Mouse (Mus musculus): Measurements from ENCODE around the gene Pkm. TPM values are rescaled to one million over a fixed set of nuclear protein-coding genes. Genes with fewer than 3 reads are reported as not detected.

Gene Pkm
- total RNA-seq (2023), result 1,000 to 10,000 TPM; 1,107 to 1,126 TPM

DNA sequence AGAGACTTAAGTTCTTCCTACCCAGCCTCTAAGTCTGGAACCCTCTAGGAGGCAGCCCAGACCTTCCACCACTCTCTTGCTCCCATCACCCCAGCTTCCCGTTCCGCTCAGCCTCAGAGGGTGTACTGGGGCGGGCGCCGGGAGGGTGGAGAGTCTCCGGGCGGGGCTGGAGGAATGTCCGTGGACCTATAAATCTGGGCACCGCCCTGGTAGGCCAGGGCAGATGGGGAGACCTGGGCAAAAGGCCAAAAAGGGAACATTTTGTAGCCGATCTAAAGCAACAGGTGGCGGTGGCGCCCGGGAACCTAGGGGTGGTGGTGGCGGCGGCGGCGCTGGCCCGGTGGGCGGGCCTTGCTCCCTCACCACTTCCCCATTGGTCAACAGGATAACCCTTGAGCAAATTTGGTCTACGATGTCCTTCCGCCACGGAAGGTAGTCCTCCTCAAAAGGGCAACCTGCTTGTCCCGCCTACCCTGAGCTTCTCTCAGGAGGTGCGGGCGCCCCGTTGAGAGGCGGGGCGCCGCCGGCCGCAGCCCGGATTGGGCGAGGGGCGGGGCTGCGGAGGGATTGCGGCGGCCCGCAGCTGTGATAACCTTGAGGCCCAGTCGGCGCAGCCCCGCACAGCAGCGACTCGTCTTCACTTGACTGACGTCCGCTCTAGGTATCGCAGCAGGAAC lies at the start of gene Pkm:
TSS of gene Pkm (plus strand) at position 411 of the 677 bp plus-strand sequence.

DNA sequence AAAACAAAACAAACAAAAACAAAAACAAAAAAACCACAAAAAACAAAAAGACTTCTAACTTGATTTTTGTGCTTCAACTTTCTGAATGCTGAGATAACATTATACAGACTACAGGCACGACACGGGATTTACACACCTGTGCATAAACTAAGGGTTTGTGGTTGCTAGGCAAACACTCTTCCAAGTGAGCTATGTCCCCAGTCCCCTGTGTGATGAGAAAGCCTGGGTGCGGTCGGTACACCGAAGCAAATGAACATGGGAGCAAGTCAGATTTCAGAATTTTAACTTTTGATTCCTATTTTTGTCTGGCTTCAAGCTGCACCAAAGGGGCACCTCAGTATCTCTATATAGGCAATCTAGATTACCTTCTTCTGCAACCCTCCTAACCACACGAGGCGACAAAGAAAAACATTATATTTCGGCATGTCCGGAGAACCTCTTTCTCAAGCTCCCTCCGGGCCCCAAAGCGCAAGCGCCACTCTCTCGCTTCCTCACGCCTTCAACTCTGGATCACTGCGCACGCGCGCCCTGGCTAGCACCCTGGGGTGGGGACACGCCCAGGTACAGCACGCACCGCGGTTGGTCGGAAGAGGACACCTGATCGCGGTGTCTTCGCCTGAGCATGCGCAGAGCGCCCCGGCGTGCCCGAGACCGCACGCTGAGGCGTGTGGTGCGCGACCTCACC lies 39.4 kb upstream of the Pkm start, which contains the start of gene Parp6:
TSS of gene Parp6 (plus strand) at position 663 of the 685 bp plus-strand sequence.

DNA sequence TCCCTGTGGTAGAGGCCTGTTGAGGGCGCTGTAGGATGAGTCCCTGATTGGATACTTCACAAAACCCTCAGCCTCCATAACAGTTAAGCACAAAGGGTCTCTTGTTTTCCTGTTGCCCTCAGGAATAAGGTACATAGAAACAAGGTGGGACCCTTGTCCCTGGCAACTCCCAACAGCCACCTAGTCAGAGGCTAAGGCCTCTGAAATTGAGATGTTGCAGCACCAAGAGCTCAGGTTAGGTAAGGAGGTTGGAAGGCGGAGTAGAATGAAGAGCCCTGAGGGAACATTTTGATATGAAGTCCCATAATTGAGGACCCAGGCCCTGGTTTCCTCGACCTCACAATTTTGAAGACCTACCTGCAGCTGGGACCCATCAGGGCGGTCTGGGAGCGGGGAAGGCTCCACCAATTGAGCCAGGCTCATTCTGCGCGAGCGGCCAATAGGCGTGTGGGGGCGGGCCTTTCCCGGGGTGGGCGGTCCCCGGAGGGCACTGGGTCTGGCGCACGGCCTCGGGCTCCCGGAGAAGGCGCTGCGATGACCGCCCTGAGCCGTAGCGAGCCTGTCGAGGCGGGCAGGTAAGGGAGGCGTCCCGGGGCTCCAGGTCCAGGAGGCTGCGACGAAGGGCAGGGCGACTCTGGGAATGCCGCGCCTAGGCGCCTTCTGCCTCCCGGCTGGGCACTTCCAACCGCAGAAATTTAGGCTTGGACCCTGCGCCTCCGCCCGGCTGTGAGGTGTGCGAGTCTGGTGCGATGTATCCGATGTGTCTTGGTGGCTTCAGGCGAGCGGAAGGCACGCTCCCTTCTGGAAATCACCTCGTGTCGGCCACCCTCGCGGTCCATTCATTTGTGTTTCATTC lies 23.7 kb downstream of the Pkm start, which contains the start of gene Gramd2:
TSS of gene Gramd2 (plus strand) at position 467 of the 856 bp plus-strand sequence.

Other genes with a start within 250 kb of the Pkm start
- gene Arih1, start 169.8 kb upstream of the Pkm start, total RNA-seq (2023), result 100 to 1,000 TPM; 122 to 133 TPM
- 100 to 1,000 TPM; 136 to 157 TPM for gene Hexa, start 116.8 kb upstream of the Pkm start, total RNA-seq (2023)
- 1 to 10 TPM; 6.8 to 7.0 TPM for gene Tmem202, start 116.5 kb upstream of the Pkm start, total RNA-seq (2023)
- gene Celf6, start 78.5 kb upstream of the Pkm start, total RNA-seq (2023), result not detected
- gene Parp6, start 39.1 kb upstream of the Pkm start, total RNA-seq (2023), result 10 to 100 TPM; 30.7 to 31.6 TPM
- gene Gramd2, start 23.8 kb downstream of the Pkm start, total RNA-seq (2023), result 1 to 10 TPM; 4.5 to 8.1 TPM
- 1 to 10 TPM; 1.7 to 2.7 TPM for gene Senp8, start 94.3 kb downstream of the Pkm start, total RNA-seq (2023)
- gene Myo9a, start 94.5 kb downstream of the Pkm start, total RNA-seq (2023), result 10 to 100 TPM; 16.3 to 23.1 TPM